Mouse (Mus musculus) heart, postnatal 14 days (tissue): ENCODE results near the gene Znrf4. TPM values are rescaled to one million over a fixed set of nuclear protein-coding genes. Genes with fewer than 3 reads are reported as not detected.

ENCODE experiments used
- DNase-seq, 2 experiments: peaks; one replicate each; pipeline ENCODE4 v3.0.0; 2021 to 2022
- intact Hi-C: fragments of 180-260 bp; cut with DNase I; formaldehyde crosslinking; loops from one replicate; pipeline ENCODE4 v1.15.1; 2025
- total RNA-seq, 2 experiments: library from RNA; stranded (reverse); gene quantifications; 2 replicates each; pipeline ENCODE4 v1.2.3; 2021

Znrf4 gene
- total RNA-seq, 2 experiments from 2014 or later, result not detected

GRCm38 (mm10) chr17:56470571-56470970, 41.7 kb downstream of the Znrf4 start:
- DNase-seq, result no peak
- intact Hi-C loops, result no loop called here

- no peak for DNase-seq
- intact Hi-C loops, result no loop called here
These were observed 42.2 kb downstream of the Znrf4 start for GRCm38 (mm10) chr17:56470001-56470436.

GRCm38 (mm10) chr17:56469275-56469674, 43.0 kb downstream of the Znrf4 start:
- intact Hi-C loops, result no loop called here
- DNase-seq, result no peak

- intact Hi-C loops, result no loop called here
- DNase-seq, result no peak
These were observed 43.4 kb downstream of the Znrf4 start for GRCm38 (mm10) chr17:56468870-56469269.

- intact Hi-C loops, result no loop called here
- no peak for DNase-seq
These were observed 43.9 kb downstream of the Znrf4 start for GRCm38 (mm10) chr17:56468380-56468779.

GRCm38 (mm10) chr17:56467456-56467884, 44.8 kb downstream of the Znrf4 start:
- intact Hi-C loops, result no loop called here
- peak in 1 of 2 experiments; percentile 60 for DNase-seq

GRCm38 (mm10) chr17:56466747-56467146, 45.5 kb downstream of the Znrf4 start:
- intact Hi-C loops, result no loop called here

GRCm38 (mm10) chr17:56464817-56465216, 47.4 kb downstream of the Znrf4 start:
- intact Hi-C loops, result no loop called here
- no peak for DNase-seq

More at GRCm38 (mm10) chr17:56466747-56467146, 45.5 kb downstream of the Znrf4 start:
- DNase-seq, result no peak

GRCm38 (mm10) chr17:56464345-56464744, 47.9 kb downstream of the Znrf4 start:
- no peak for DNase-seq
- intact Hi-C loops, result no loop called here

- intact Hi-C loops, result no loop called here
- DNase-seq, result no peak
These were observed 48.7 kb downstream of the Znrf4 start for GRCm38 (mm10) chr17:56463500-56463899.

- no peak for DNase-seq
- intact Hi-C loops, result no loop called here
These were observed 49.3 kb downstream of the Znrf4 start for GRCm38 (mm10) chr17:56462835-56463455.

- peak; percentile 97 to 98 for DNase-seq
- intact Hi-C loops, result loop anchor here (1.0 kb wide), 1 partner anchor 13 kb away; no protein-coding TSS in a partner anchor
These were observed 50.2 kb downstream of the Znrf4 start for GRCm38 (mm10) chr17:56461771-56462743.

Other genes starting within 250 kb of the Znrf4 start
- gene Ticam1, start 235.6 kb downstream of the Znrf4 start, total RNA-seq, result 10 to 100 TPM in 1 of 2 experiments, 1 to 10 TPM in 1; 9.5 to 11.4 TPM
- 100 to 1,000 TPM; 115 to 133 TPM for gene Plin3, start 219.6 kb downstream of the Znrf4 start, total RNA-seq
- under 1 TPM in 1 of 2 experiments, not detected in 1; 0.36 TPM for gene Arrdc5, start 212.1 kb downstream of the Znrf4 start, total RNA-seq
- gene Uhrf1, start 209.1 kb downstream of the Znrf4 start, total RNA-seq, result 10 to 100 TPM in 1 of 2 experiments, 1 to 10 TPM in 1; 4.8 to 12.2 TPM
- 10 to 100 TPM; 44.3 to 44.9 TPM for gene Kdm4b, start 186.4 kb downstream of the Znrf4 start, total RNA-seq
- 10 to 100 TPM; 60.3 to 64.8 TPM for gene Ptprs, start 35.9 kb downstream of the Znrf4 start, total RNA-seq
- gene Gm20219, start 42.0 kb upstream of the Znrf4 start, total RNA-seq, result under 1 TPM; 0.43 to 0.51 TPM
- gene Safb2, start 72.2 kb upstream of the Znrf4 start, total RNA-seq, result 10 to 100 TPM; 62.2 to 65.6 TPM
- gene Safb, start 72.4 kb upstream of the Znrf4 start, total RNA-seq, result 10 to 100 TPM; 78.1 to 88.8 TPM
- 100 to 1,000 TPM; 347 to 349 TPM for gene 2410015M20Rik, start 97.3 kb upstream of the Znrf4 start, total RNA-seq
- gene Rpl36, start 101.0 kb upstream of the Znrf4 start, total RNA-seq, result 100 to 1,000 TPM; 717 to 746 TPM
- gene Lonp1, start 114.5 kb upstream of the Znrf4 start, total RNA-seq, result 100 to 1,000 TPM in 1 of 2 experiments, 10 to 100 TPM in 1; 97.3 to 104 TPM
- gene Catsperd, start 115.7 kb upstream of the Znrf4 start, total RNA-seq, result not detected
- 10 to 100 TPM; 41.8 to 44.7 TPM for gene Ranbp3, start 160.9 kb upstream of the Znrf4 start, total RNA-seq
- gene Ndufa11, start 205.3 kb upstream of the Znrf4 start, total RNA-seq, result 100 to 1,000 TPM; 796 to 811 TPM
- 1 to 10 TPM; 5.3 to 7.6 TPM for gene Vmac, start 205.6 kb upstream of the Znrf4 start, total RNA-seq
- 10 to 100 TPM; 19.7 to 20.0 TPM for gene Nrtn, start 245.1 kb upstream of the Znrf4 start, total RNA-seq